Mouse (Mus musculus) limb, embryonic 10.5 days (tissue): ENCODE results near the gene Wdfy3. TPM values are rescaled to one million over a fixed set of nuclear protein-coding genes. Genes with fewer than 3 reads are reported as not detected.
"Not testable (repeated sequence)": the region's sequence is repeated elsewhere in the genome, so short reads cannot be mapped to it uniquely, and the experiment has no call there.

Experiments
- DNase-seq: peaks from one replicate; pipeline ENCODE4 v3.0.0-alpha.2; 2017; ENCODE audit warnings: low spot score
- H3K27ac ChIP-seq: fragments of 300-500 bp; sonication (generic); 2 replicates; pipeline ENCODE4 v1.5.1; 2016; ENCODE audit warnings: mild to moderate bottlenecking
- H3K27me3 ChIP-seq: fragments of 300-500 bp; sonication (generic); 2 replicates; pipeline ENCODE4 v1.6.1; 2016; ENCODE audit warnings: low read depth, mild to moderate bottlenecking; ENCODE audit not compliant: poor library complexity, severe bottlenecking
- H3K36me3 ChIP-seq: fragments of 300-500 bp; sonication (generic); 2 replicates; pipeline ENCODE4 v1.6.1; 2016; ENCODE audit warnings: mild to moderate bottlenecking, moderate library complexity
- H3K4me1 ChIP-seq: fragments of 300-500 bp; sonication (generic); 2 replicates; pipeline ENCODE4 v1.6.1; 2016
- H3K4me3 ChIP-seq: fragments of 300-500 bp; sonication (generic); 2 replicates; pipeline ENCODE4 v1.5.1; 2016; ENCODE audit warnings: mild to moderate bottlenecking, moderate library complexity
- H3K9me3 ChIP-seq: fragments of 300-500 bp; sonication (generic); replicated peaks from 2 replicates; pipeline ENCODE4 v1.6.1; 2016; ENCODE audit warnings: mild to moderate bottlenecking
- WGBS: fragments of 180-500 bp; shearing (Covaris S2); methylation state at CpG from one replicate; pipeline ENCODE4 v1.1.7; 2016; 5-methylcytosine and 5-hydroxymethylcytosine counted together
- polyA plus RNA-seq: library from polyadenylated mRNA; unstranded; fragments of >200 nt; fragmentation: Nextera tagmentation; extraction: Ambion mirVana; gene quantifications from 2 replicates; pipeline ENCODE4 v1.2.1, GENCODE M21; 2016

Gene Wdfy3
- polyA plus RNA-seq, 1 experiment from 2014 or later, result 15.8 TPM

- 87% methylated on average over 7 of the region's 7 CpGs for WGBS
- Histone ChIP-seq H3K4me3 (no peak overlapping the region), H3K9me3 (no peaks in the 10 kb centered on the region), H3K36me3 (peaks cover 100% of the 10 kb centered on the region), H3K4me1 (no peaks in the 10 kb centered on the region), H3K27me3 (no peaks in the 10 kb centered on the region), H3K27ac (no peak overlapping the region)
- no peak for DNase-seq
Measured at GRCm38 (mm10) chr5:101847323-101847722, 222.4 kb downstream of the Wdfy3 start.

GRCm38 (mm10) chr5:101845930-101846329, 223.8 kb downstream of the Wdfy3 start:
- Histone ChIP-seq H3K4me1 (no peaks in the 10 kb centered on the region), H3K4me3 (no peak overlapping the region), H3K9me3 (no peaks in the 10 kb centered on the region), H3K27ac (no peak overlapping the region), H3K27me3 (no peaks in the 10 kb centered on the region), H3K36me3 (peaks cover 100% of the 10 kb centered on the region)
- no peak for DNase-seq
- WGBS, result 96% methylated on average over 8 of the region's 8 CpGs

- 97% methylated on average over 14 of the region's 14 CpGs for WGBS
- Histone ChIP-seq H3K4me1 (no peaks in the 10 kb centered on the region), H3K27ac (no peak overlapping the region), H3K36me3 (peaks cover 100% of the 10 kb centered on the region), H3K4me3 (no peak overlapping the region), H3K9me3 (no peaks in the 10 kb centered on the region), H3K27me3 (no peaks in the 10 kb centered on the region)
- DNase-seq, result no peak
Measured at GRCm38 (mm10) chr5:101845011-101845410, 224.7 kb downstream of the Wdfy3 start.

- no peaks in the 10 kb centered on the region for H3K4me1 ChIP-seq
- H3K27me3 ChIP-seq, result no peaks in the 10 kb centered on the region
- H3K27ac ChIP-seq, result no peak overlapping the region
- 97% methylated on average over 5 of the region's 5 CpGs for WGBS
- no peaks in the 10 kb centered on the region for H3K9me3 ChIP-seq
- H3K4me3 ChIP-seq, result no peak overlapping the region
- H3K36me3 ChIP-seq, result peaks cover 100% of the 10 kb centered on the region
- no peak for DNase-seq
Measured at GRCm38 (mm10) chr5:101840476-101840875, 229.2 kb downstream of the Wdfy3 start.

GRCm38 (mm10) chr5:101837605-101838004, 232.1 kb downstream of the Wdfy3 start:
- not testable (repeated sequence) for DNase-seq, H3K27ac ChIP-seq, H3K27me3 ChIP-seq, H3K9me3 ChIP-seq, H3K4me3 ChIP-seq, H3K4me1 ChIP-seq
- WGBS, result 96% methylated on average over 2 of the region's 2 CpGs
- H3K36me3 ChIP-seq, result peaks cover 91% of the 10 kb centered on the region

- Histone ChIP-seq H3K4me3 (no peak overlapping the region), H3K27me3 (no peaks in the 10 kb centered on the region), H3K9me3 (no peaks in the 10 kb centered on the region), H3K36me3 (peaks cover 84% of the 10 kb centered on the region), H3K27ac (no peak overlapping the region), H3K4me1 (no peaks in the 10 kb centered on the region)
- WGBS, result 90% methylated on average over 11 of the region's 11 CpGs
- no peak for DNase-seq
Measured at GRCm38 (mm10) chr5:101836221-101836620, 233.5 kb downstream of the Wdfy3 start.

GRCm38 (mm10) chr5:101833875-101834274, 235.8 kb downstream of the Wdfy3 start:
- DNase-seq, result no peak
- no peaks in the 10 kb centered on the region for H3K4me1 ChIP-seq
- H3K4me3 ChIP-seq, result no peak overlapping the region
- H3K9me3 ChIP-seq, result no peaks in the 10 kb centered on the region
- no peaks in the 10 kb centered on the region for H3K27me3 ChIP-seq
- H3K36me3 ChIP-seq, result peaks cover 61% of the 10 kb centered on the region
- WGBS, result 71% methylated on average over 8 of the region's 8 CpGs
- no peak overlapping the region for H3K27ac ChIP-seq

GRCm38 (mm10) chr5:101832991-101833390, 236.7 kb downstream of the Wdfy3 start:
- H3K27ac ChIP-seq, result no peak overlapping the region
- peaks cover 52% of the 10 kb centered on the region for H3K36me3 ChIP-seq
- no peak for DNase-seq

GRCm38 (mm10) chr5:101832042-101832441, 237.7 kb downstream of the Wdfy3 start:
- 91% methylated on average over 6 of the region's 6 CpGs for WGBS
- Histone ChIP-seq H3K9me3 (no peaks in the 10 kb centered on the region), H3K27ac (no peak overlapping the region), H3K4me3 (no peak overlapping the region), H3K4me1 (peaks cover 5% of the 10 kb centered on the region; the same call in 1 of the 2 replicates), H3K36me3 (peaks cover 43% of the 10 kb centered on the region), H3K27me3 (peaks cover 5% of the 10 kb centered on the region)
- no peak for DNase-seq

More at GRCm38 (mm10) chr5:101832991-101833390, 236.7 kb downstream of the Wdfy3 start:
- Histone ChIP-seq H3K4me1 (no peaks in the 10 kb centered on the region), H3K4me3 (no peak overlapping the region), H3K9me3 (no peaks in the 10 kb centered on the region), H3K27me3 (no peaks in the 10 kb centered on the region)
- 95% methylated on average over 5 of the region's 5 CpGs for WGBS

- Histone ChIP-seq H3K27me3 (peaks cover 14% of the 10 kb centered on the region), H3K27ac (no peak overlapping the region), H3K4me3 (no peak overlapping the region), H3K36me3 (peaks cover 24% of the 10 kb centered on the region), H3K9me3 (no peaks in the 10 kb centered on the region), H3K4me1 (peaks cover 19% of the 10 kb centered on the region)
- DNase-seq, result no peak
- WGBS, result 87% methylated on average over 8 of the region's 8 CpGs
Measured at GRCm38 (mm10) chr5:101830180-101830579, 239.5 kb downstream of the Wdfy3 start.

GRCm38 (mm10) chr5:101828932-101829331, 240.8 kb downstream of the Wdfy3 start:
- no peak for DNase-seq
- peaks cover 15% of the 10 kb centered on the region for H3K36me3 ChIP-seq
- no peak overlapping the region for H3K4me3 ChIP-seq
- peaks cover 24% of the 10 kb centered on the region for H3K27me3 ChIP-seq
- no peaks in the 10 kb centered on the region for H3K9me3 ChIP-seq
- peaks cover 25% of the 10 kb centered on the region for H3K4me1 ChIP-seq
- no peak overlapping the region; the same call in 1 of the 2 replicates for H3K27ac ChIP-seq
- 97% methylated on average over 3 of the region's 3 CpGs for WGBS

GRCm38 (mm10) chr5:101827477-101827876, 242.2 kb downstream of the Wdfy3 start:
- Histone ChIP-seq H3K27me3 (peaks cover 34% of the 10 kb centered on the region), H3K27ac (no peak overlapping the region), H3K9me3 (no peaks in the 10 kb centered on the region), H3K4me3 (no peak overlapping the region), H3K36me3 (peaks cover 8% of the 10 kb centered on the region; the same call in 1 of the 2 replicates), H3K4me1 (peaks cover 28% of the 10 kb centered on the region)
- WGBS, result 29% methylated on average over 12 of the region's 12 CpGs
- no peak for DNase-seq

- Histone ChIP-seq H3K27ac (no peak overlapping the region), H3K4me1 (peaks cover 38% of the 10 kb centered on the region), H3K9me3 (no peaks in the 10 kb centered on the region), H3K4me3 (peak overlapping the region; percentile 27), H3K36me3 (peaks cover 2% of the 10 kb centered on the region; the same call in 1 of the 2 replicates), H3K27me3 (peaks cover 34% of the 10 kb centered on the region)
- peak; percentile 49 for DNase-seq
- WGBS, result 10% methylated on average over 15 of the region's 15 CpGs
Measured at GRCm38 (mm10) chr5:101826531-101826970, 243.2 kb downstream of the Wdfy3 start.
